Comparison of ENCODE assay signal across 10 mouse cellular contexts in genomic region chr5:4755326-4755725, GRCm38 (mm10). TPM values are rescaled to one million over a fixed set of nuclear protein-coding genes. Genes with fewer than 3 reads are reported as not detected.
DNase-seq lines count a peak whose midpoint lies in the region; ATAC-seq and TF ChIP-seq lines count a peak whose summit lies in the region.
"Had no signal": no experiment of that assay in that cellular context is flagged by ENCODE, and none has a peak within 500 bp of the region (broad histone marks: within the 10 kb centered on the region; RNA-seq: fewer than 3 reads in every experiment).

No protein-coding gene starts in this region.

- H3K4me2 ChIP-seq in embryonic facial prominence, embryonic 14.5 days (ENCODE audit: low read depth, low read length): peak overlapping the region; percentile 94
- H3K4me2 ChIP-seq in hindbrain, embryonic 14.5 days (replicated peaks): peak overlapping the region; percentile 99
- peak overlapping the region; percentile 89 for H3K4me2 ChIP-seq in midbrain, embryonic 13.5 days (replicated peaks)

- H3K9ac ChIP-seq in embryonic facial prominence, embryonic 14.5 days (ENCODE audit: low read depth, low read length): peak overlapping the region; percentile 95
- H3K9ac ChIP-seq in hindbrain, embryonic 14.5 days: peak overlapping the region; percentile 67
- peak overlapping the region; percentile 97 for H3K9ac ChIP-seq in midbrain, embryonic 13.5 days (replicated peaks)

- TF ChIP-seq CTCF in kidney, adult 2 months (conservative IDR thresholded peaks at IDR 0.05; ENCODE audit: insufficient read depth, insufficient read length, low read depth, low read length): no peak

- H3K27me3 ChIP-seq in kidney, adult 2 months (replicated peaks; ENCODE audit: control insufficient read depth, insufficient read depth, low read length): no peaks in the 10 kb centered on the region
- no peaks in the 10 kb centered on the region for H3K27me3 ChIP-seq in embryonic facial prominence, embryonic 14.5 days (replicated peaks; ENCODE audit: control insufficient read depth, insufficient read depth, low read length)
- H3K27me3 ChIP-seq in hindbrain, embryonic 14.5 days (ENCODE audit: control insufficient read depth, insufficient read depth, low read length): peaks cover 10% of the 10 kb centered on the region; the same call in 1 of the 2 replicates
- H3K27me3 ChIP-seq in midbrain, embryonic 13.5 days: peaks cover 2% of the 10 kb centered on the region; the same call in 1 of the 2 replicates

- peak overlapping the region; percentile 65 for H3K4me3 ChIP-seq in kidney, adult 2 months (ENCODE audit: insufficient read depth, low read depth, low read length)
- peak overlapping the region; percentile 89 for H3K4me3 ChIP-seq in embryonic facial prominence, embryonic 14.5 days (ENCODE audit: low read depth, low read length)
- H3K4me3 ChIP-seq in hindbrain, embryonic 14.5 days (replicated peaks; ENCODE audit: low read length): peak overlapping the region; percentile 79
- H3K4me3 ChIP-seq in midbrain, embryonic 13.5 days (replicated peaks): peak overlapping the region; percentile 92
- H3K4me3 ChIP-seq: erythroblast, embryonic 14.5 days had no signal

- no peak for TF ChIP-seq POLR2A in kidney, adult 2 months (IDR thresholded peaks at IDR 0.05; ENCODE audit: low read depth, low read length)

- peak; percentile 8 for DNase-seq in kidney, adult 2 months
- DNase-seq in kidney, adult 9 months: no peak
- DNase-seq in embryonic facial prominence, embryonic 14.5 days (ENCODE audit: low spot score): no peak
- no peak for DNase-seq in hindbrain, embryonic 14.5 days (ENCODE audit: low spot score)
- DNase-seq in gastrocnemius, postnatal 4 days (ENCODE audit: low spot score in 2 of 2): no peak
- no peak for DNase-seq in B cell, adult 2 months
- DNase-seq in thymus, adult 18-20 months: no peak

- 44% methylated on average over 11 of the region's 11 CpGs for WGBS in kidney, adult 2 months
- WGBS in embryonic facial prominence, embryonic 14.5 days: 29% methylated on average over 11 of the region's 11 CpGs
- 32% methylated on average over 11 of the region's 11 CpGs for WGBS in hindbrain, embryonic 14.5 days
- 28% methylated on average over 11 of the region's 11 CpGs for WGBS in midbrain, embryonic 13.5 days

- H3K4me1 ChIP-seq in kidney, adult 2 months (ENCODE audit: control insufficient read depth, insufficient read depth, low read length): peaks cover 3% of the 10 kb centered on the region; the same call in 1 of the 2 replicates
- peaks cover 12% of the 10 kb centered on the region for H3K4me1 ChIP-seq in embryonic facial prominence, embryonic 14.5 days (ENCODE audit: control insufficient read depth, insufficient read depth, low read length)
- peaks cover 19% of the 10 kb centered on the region for H3K4me1 ChIP-seq in hindbrain, embryonic 14.5 days (replicated peaks; ENCODE audit: control insufficient read depth, insufficient read depth, low read length)
- H3K4me1 ChIP-seq in midbrain, embryonic 13.5 days (replicated peaks): peaks cover 43% of the 10 kb centered on the region

- no peaks in the 10 kb centered on the region for H3K9me3 ChIP-seq in embryonic facial prominence, embryonic 14.5 days (ENCODE audit: control insufficient read depth, low read length)
- no peaks in the 10 kb centered on the region for H3K9me3 ChIP-seq in hindbrain, embryonic 14.5 days (ENCODE audit: control insufficient read depth, low read length)
- H3K9me3 ChIP-seq in midbrain, embryonic 13.5 days: no peaks in the 10 kb centered on the region

- ATAC-seq in embryonic facial prominence, embryonic 14.5 days (ENCODE audit: low read depth): no peak
- no peak for ATAC-seq in hindbrain, embryonic 14.5 days (ENCODE audit: low FRiP score)
- ATAC-seq in midbrain, embryonic 13.5 days: no peak

- no peak overlapping the region for H3K27ac ChIP-seq in kidney, adult 2 months (ENCODE audit: insufficient read depth, low read depth, low read length)
- H3K27ac ChIP-seq in embryonic facial prominence, embryonic 14.5 days (replicated peaks; ENCODE audit: low read depth, low read length): 0 out of 2 replicates have a peak overlapping the region, but pooled peaks have one; percentile 98
- peak overlapping the region; percentile 86; the same call in 1 of the 2 replicates for H3K27ac ChIP-seq in hindbrain, embryonic 14.5 days
- peak overlapping the region; percentile 99 for H3K27ac ChIP-seq in midbrain, embryonic 13.5 days
- H3K27ac ChIP-seq: macrophage had no signal

- no peaks in the 10 kb centered on the region for H3K36me3 ChIP-seq in kidney, adult 2 months (ENCODE audit: control insufficient read depth, insufficient read depth, low read length)
- H3K36me3 ChIP-seq in embryonic facial prominence, embryonic 14.5 days (ENCODE audit: control insufficient read depth, insufficient read depth, low read length): no peaks in the 10 kb centered on the region
- H3K36me3 ChIP-seq in hindbrain, embryonic 14.5 days (replicated peaks; ENCODE audit: control insufficient read depth, insufficient read depth): no peaks in the 10 kb centered on the region
- H3K36me3 ChIP-seq in midbrain, embryonic 13.5 days: no peaks in the 10 kb centered on the region

RNA-seq across cellular contexts. Expression of gene Fzd1, which starts 2.5 kb away (rescaled TPM):
- polyA plus RNA-seq in kidney, adult 2 months (2012; rRNA removed): 49.4 and 58.6 TPM in 2 replicates
- 29.6 and 31.8 TPM in 2 replicates for polyA plus RNA-seq in embryonic facial prominence, embryonic 14.5 days (2014; fragmentation: Nextera tagmentation; extraction: Ambion mirVana)
- 10.8 and 13.3 TPM in 2 replicates for polyA plus RNA-seq in hindbrain, embryonic 14.5 days (2014; fragmentation: Nextera tagmentation; extraction: Ambion mirVana)
- 30.5 and 39.0 TPM in 2 replicates for polyA plus RNA-seq in midbrain, embryonic 13.5 days (2015; fragmentation: Nextera tagmentation; extraction: Ambion mirVana)
- total RNA-seq in gastrocnemius, postnatal 4 days (2021): 10 to 100 TPM; 17.0 to 18.0 TPM
